Mouse (Mus musculus): Measurements from ENCODE around the gene Gpr183. TPM values are rescaled to one million over a fixed set of nuclear protein-coding genes. Genes with fewer than 3 reads are reported as not detected.

The Gpr183 gene
- polyA plus RNA-seq, 1 experiment from 2014 or later: 3.0 TPM

DNA sequence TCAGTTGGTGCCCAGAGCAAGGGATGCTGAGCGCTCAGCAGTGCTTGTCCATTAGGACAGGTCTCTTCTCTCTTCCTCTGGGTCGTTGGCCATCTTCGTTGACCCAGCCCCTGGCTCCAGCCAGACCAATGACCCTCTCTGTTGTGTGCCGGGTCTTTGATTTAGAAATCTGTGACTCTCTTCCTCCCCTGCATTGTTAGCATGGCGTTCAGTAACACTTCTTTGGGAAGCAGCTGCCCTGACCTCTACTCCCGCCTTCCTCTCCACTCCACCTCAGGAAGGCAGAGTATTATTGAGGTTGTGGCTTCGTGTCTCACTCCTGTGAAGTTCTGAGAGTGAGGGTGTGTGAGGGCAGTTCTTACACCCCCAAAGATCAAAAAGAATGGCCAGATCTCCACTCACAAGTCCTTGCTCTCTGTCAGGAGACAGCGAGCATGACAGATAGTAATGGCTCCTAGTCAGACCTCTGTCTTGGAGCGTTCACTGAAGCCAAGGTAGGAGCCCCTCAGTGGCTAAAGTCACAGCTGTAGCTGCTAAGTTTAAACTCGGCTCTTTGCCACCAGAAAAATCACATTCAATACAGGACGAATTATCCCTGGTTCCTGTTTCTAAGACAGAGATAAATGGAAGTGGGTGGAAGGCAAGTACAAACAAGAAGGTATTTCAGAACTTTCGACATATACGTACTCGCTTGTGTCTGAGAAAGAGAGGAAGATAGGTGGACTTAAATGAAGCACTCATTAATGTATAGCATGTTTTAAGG is 2.7 kb downstream of the Gpr183 start:
- ATAC-seq (ENCODE audit: insufficient number of reproducible peaks, insufficient read depth, low FRiP score, low TSS enrichment, low read depth): no peak
- no peaks in the 10 kb centered on the region for H3K9me3 ChIP-seq
- H3K4me2 ChIP-seq: no peak overlapping the region
- peak overlapping the region; percentile 35; the same call in 1 of the 2 replicates for H3K27ac ChIP-seq
- H3K4me1 ChIP-seq (replicated peaks): 0 out of 2 replicates have a peak, but pooled peaks cover 9% of the 10 kb centered on the region
- peaks cover 3% of the 10 kb centered on the region; the same call in 1 of the 2 replicates for H3K36me3 ChIP-seq
- 64% methylated on average over 14 of the region's 14 CpGs for WGBS
- no peak overlapping the region for H3K9ac ChIP-seq (replicated peaks)
- H3K27me3 ChIP-seq: no peaks in the 10 kb centered on the region; the same call in 1 of the 2 replicates
- no peak overlapping the region for H3K4me3 ChIP-seq (replicated peaks)

DNA sequence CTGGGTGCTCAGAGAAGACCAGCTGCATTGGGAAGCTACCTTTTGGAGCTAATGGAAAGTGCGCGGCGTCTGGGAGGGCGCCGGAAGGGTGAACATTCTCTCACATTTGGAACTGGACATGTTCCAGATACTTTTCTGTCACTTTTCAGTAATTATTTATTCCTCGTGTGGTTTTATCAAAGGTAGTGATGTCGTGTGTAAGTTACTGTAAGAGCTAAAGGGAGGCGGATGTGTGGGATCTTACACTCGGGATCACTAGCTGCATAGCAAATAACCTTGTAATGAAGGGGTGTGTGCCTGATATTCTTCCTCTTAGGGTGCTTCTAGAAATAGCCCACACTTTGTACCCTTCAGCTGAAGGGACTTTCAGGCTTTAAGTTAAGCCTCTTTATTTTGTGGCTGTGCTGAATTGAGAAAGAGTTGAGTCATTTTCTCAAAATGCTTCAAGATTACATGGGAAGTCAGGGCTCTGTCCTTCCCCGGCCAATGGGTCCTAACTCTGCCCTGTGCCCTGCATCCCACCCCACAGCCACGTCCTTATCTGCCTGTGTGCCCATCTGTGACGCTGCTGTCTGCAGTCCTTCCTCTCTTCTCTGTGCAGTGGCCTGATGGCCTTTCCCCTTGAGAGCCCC is 3.4 kb downstream of the Gpr183 start:
- no peak for ATAC-seq (ENCODE audit: insufficient number of reproducible peaks, insufficient read depth, low FRiP score, low TSS enrichment, low read depth)
- WGBS: 81% methylated on average over 12 of the region's 12 CpGs

DNA sequence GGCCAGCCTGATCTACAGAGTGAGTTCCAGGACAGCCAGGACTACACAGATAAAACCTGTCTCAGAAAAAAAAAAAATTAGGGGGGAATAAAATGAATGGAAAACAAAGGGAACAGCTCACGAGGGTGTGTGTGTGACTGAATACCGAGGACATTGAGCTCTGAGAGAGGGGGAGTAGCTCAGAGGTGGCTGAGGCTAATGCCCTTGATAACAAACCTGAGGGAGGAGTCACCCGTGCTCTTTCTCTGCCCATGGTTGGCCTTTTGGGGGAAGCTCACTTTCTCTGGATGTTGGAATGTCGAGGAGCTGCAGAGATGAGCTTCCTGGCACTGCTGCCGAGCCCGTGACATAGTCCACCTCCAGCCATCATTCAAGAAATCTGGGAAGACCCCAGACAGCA is 4.0 kb downstream of the Gpr183 start:
- Histone ChIP-seq H3K4me2 (no peak overlapping the region), H3K27me3 (no peaks in the 10 kb centered on the region; the same call in 1 of the 2 replicates), H3K4me3 (replicated peaks) (no peak overlapping the region), H3K27ac (no peak overlapping the region), H3K36me3 (peaks cover 3% of the 10 kb centered on the region; the same call in 1 of the 2 replicates), H3K9ac (replicated peaks) (no peak overlapping the region), H3K9me3 (no peaks in the 10 kb centered on the region), H3K4me1 (replicated peaks) (0 out of 2 replicates have a peak, but pooled peaks cover 9% of the 10 kb centered on the region)
- no peak for ATAC-seq (ENCODE audit: insufficient number of reproducible peaks, insufficient read depth, low FRiP score, low TSS enrichment, low read depth)
- WGBS: 67% methylated on average over 6 of the region's 6 CpGs

More for the DNA sequence above, 3.4 kb downstream of the Gpr183 start:
- Histone ChIP-seq H3K27me3 (no peaks in the 10 kb centered on the region; the same call in 1 of the 2 replicates), H3K36me3 (peaks cover 3% of the 10 kb centered on the region; the same call in 1 of the 2 replicates), H3K9me3 (no peaks in the 10 kb centered on the region), H3K27ac (peak overlapping the region; percentile 35; the same call in 1 of the 2 replicates), H3K4me3 (replicated peaks) (no peak overlapping the region), H3K4me1 (replicated peaks) (0 out of 2 replicates have a peak, but pooled peaks cover 9% of the 10 kb centered on the region), H3K9ac (replicated peaks) (no peak overlapping the region), H3K4me2 (no peak overlapping the region)

DNA sequence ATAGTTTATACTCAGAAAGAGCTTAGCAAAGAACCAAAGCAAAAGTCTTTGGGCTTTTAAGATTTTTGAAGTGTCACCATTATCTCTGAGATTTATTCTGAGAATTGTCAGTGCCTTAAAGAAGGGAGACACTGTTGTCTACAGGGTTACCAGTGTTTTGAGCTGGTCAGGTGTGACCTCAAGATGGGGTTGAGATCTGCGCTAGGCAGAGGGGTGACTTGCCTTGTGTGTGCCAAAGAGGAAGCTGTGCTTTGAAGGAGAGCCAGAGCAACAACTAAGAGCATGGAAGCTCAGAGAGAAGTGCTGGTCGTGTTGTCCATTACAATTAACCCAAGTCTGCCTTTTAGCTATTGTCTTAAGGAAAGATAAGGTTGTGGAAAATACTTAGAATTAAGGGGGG is 4.5 kb downstream of the Gpr183 start:
- no peaks in the 10 kb centered on the region for H3K9me3 ChIP-seq

DNA sequence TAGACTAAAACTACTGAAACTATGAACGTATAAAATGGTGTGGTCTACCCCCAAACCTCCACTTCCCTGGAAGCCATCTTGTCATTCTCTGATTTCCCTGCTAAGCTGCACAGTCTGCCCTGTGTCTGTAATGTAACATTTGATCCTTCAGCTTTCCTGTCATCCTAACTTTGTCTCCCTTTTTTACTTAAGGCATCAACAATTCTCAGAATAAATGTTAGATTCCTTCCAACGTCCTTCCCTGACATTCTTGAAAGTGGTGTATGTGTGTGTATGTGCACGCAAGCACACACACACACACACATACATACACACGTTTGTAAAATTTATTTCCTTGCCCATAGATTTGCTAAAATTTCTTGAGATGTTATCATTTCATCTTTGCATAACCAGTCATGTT is 5.0 kb downstream of the Gpr183 start:
- H3K36me3 ChIP-seq: peaks cover 3% of the 10 kb centered on the region; the same call in 1 of the 2 replicates
- no peak for ATAC-seq (ENCODE audit: insufficient number of reproducible peaks, insufficient read depth, low FRiP score, low TSS enrichment, low read depth)
- H3K9ac ChIP-seq (replicated peaks): no peak overlapping the region

More for the DNA sequence above, 4.5 kb downstream of the Gpr183 start:
- 0 out of 2 replicates have a peak, but pooled peaks cover 9% of the 10 kb centered on the region for H3K4me1 ChIP-seq (replicated peaks)
- no peak overlapping the region for H3K4me3 ChIP-seq (replicated peaks)
- no peak overlapping the region for H3K9ac ChIP-seq (replicated peaks)
- peaks cover 3% of the 10 kb centered on the region; the same call in 1 of the 2 replicates for H3K36me3 ChIP-seq
- H3K27ac ChIP-seq: no peak overlapping the region
- no peaks in the 10 kb centered on the region; the same call in 1 of the 2 replicates for H3K27me3 ChIP-seq
- 91% methylated on average over 2 of the region's 2 CpGs for WGBS
- H3K4me2 ChIP-seq: no peak overlapping the region
- ATAC-seq (ENCODE audit: insufficient number of reproducible peaks, insufficient read depth, low FRiP score, low TSS enrichment, low read depth): no peak

DNA sequence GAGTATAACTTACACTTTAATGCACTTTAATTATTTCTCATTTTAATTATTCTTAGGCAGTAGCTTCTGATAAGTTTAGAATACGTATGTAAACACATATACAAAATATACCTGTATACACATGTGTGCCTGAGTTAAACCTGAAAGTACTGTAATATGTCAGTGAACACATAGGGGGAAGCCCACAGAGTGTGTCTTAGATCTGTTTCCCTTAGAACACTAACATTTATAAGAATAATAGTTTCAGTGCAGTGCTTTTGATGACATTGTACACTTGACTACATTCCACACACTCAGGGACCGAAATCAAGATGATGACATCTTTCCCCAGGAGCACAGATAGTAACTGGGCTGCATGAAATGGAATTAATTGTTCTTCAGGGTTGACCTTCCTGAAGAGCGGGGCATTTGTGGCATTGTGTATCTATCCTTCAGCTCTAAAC is 5.4 kb downstream of the Gpr183 start:
- no peak for ATAC-seq (ENCODE audit: insufficient number of reproducible peaks, insufficient read depth, low FRiP score, low TSS enrichment, low read depth)

More for the DNA sequence above, 5.0 kb downstream of the Gpr183 start:
- Histone ChIP-seq H3K27ac (no peak overlapping the region), H3K4me2 (no peak overlapping the region), H3K4me1 (replicated peaks) (0 out of 2 replicates have a peak, but pooled peaks cover 9% of the 10 kb centered on the region), H3K27me3 (no peaks in the 10 kb centered on the region; the same call in 1 of the 2 replicates), H3K4me3 (replicated peaks) (no peak overlapping the region), H3K9me3 (no peaks in the 10 kb centered on the region)
- WGBS: 86% methylated on average over 4 of the region's 4 CpGs

DNA sequence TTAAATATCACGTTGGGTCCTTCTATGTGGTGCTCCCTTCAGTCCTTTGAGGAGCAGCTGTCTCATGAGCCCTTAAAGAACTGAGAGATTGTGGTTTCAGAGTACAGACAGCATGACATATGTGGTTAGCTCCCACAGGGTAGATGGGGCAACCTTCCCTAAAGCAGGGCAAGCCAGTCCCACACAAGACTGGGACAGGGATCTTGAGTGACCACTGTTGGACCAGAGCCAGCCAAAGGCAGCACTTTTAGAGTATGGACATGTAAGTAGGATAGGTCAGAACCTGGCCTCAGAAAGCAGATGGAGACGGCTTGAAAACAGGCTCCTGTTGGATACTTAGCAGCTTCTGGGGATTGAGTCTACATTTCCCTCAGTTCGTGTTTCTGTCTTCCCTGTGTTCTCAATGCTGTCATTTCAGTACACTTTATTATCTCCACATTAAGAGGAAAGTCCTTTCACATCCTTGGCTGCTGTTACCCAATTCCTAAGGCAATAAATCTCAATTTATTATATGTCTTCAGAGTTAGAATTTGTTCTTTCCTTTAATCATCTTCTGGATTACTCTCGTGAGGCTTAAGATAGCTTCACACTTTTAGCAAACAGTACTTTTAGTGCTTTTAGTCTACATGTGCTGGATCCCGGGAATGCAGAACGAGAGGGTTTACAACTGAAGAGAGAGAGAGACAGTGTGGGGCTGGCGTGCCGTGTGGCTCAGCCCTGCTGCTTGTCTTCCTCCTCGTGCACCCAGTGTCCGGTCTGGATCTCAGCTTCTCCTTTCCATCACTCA is 6.1 kb downstream of the Gpr183 start:
- no peak overlapping the region for H3K27ac ChIP-seq
- H3K4me3 ChIP-seq (replicated peaks): no peak overlapping the region
- 57% methylated on average over 10 of the region's 10 CpGs for WGBS
- no peaks in the 10 kb centered on the region for H3K9me3 ChIP-seq
- no peak for ATAC-seq (ENCODE audit: insufficient number of reproducible peaks, insufficient read depth, low FRiP score, low TSS enrichment, low read depth)
- 0 out of 2 replicates have a peak, but pooled peaks cover 7% of the 10 kb centered on the region for H3K4me1 ChIP-seq (replicated peaks)
- no peak overlapping the region for H3K9ac ChIP-seq (replicated peaks)
- no peaks in the 10 kb centered on the region; the same call in 1 of the 2 replicates for H3K27me3 ChIP-seq
- no peak overlapping the region for H3K4me2 ChIP-seq
- H3K36me3 ChIP-seq: peaks cover 8% of the 10 kb centered on the region; the same call in 1 of the 2 replicates

More for the DNA sequence above, 5.4 kb downstream of the Gpr183 start:
- Histone ChIP-seq H3K27me3 (no peaks in the 10 kb centered on the region; the same call in 1 of the 2 replicates), H3K36me3 (peaks cover 3% of the 10 kb centered on the region; the same call in 1 of the 2 replicates), H3K9me3 (no peaks in the 10 kb centered on the region), H3K27ac (no peak overlapping the region), H3K4me1 (replicated peaks) (0 out of 2 replicates have a peak, but pooled peaks cover 9% of the 10 kb centered on the region), H3K4me3 (replicated peaks) (no peak overlapping the region), H3K4me2 (no peak overlapping the region), H3K9ac (replicated peaks) (no peak overlapping the region)
- 87% methylated on average over 3 of the region's 3 CpGs for WGBS

DNA sequence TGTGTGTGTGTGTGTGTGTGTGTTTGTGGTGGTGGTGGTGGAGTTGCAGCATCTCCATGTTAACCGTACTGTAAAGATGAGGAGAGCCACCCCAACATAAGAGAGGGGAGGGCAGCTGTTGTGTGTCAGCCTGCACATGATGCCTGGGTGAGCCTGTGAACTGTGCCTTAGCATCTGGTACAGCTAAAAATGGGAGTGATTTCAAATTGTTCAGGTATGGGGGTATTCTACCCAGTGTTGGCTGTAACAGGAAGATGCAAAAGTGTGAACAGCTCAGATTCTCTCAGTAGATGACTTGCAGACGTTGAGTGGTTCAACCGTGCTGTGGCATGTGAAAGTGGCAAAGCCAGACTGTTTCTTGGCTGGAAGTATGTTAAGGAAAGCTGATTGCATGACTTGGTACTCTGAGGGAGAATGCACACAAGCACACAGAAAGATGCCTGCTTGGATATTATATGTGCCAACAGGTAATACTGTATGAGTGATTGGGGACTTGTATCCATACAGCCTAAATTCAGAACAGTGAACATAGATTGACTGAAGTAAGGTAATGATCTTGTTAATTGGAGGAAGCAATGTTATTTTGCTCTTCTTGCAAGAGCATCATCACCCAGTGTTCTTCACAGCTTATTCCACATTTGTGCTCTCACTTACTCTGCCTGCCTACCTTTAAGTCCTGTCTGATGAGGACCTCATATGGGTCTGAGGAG is 6.8 kb downstream of the Gpr183 start:
- no peaks in the 10 kb centered on the region for H3K27me3 ChIP-seq
- H3K27ac ChIP-seq: no peak overlapping the region
- no peak for ATAC-seq (ENCODE audit: insufficient number of reproducible peaks, insufficient read depth, low FRiP score, low TSS enrichment, low read depth)
- no peak overlapping the region for H3K4me3 ChIP-seq (replicated peaks)
- H3K4me2 ChIP-seq: no peak overlapping the region
- no peaks in the 10 kb centered on the region for H3K4me1 ChIP-seq (replicated peaks)
- 70% methylated on average over 3 of the region's 3 CpGs for WGBS
- no peaks in the 10 kb centered on the region for H3K9me3 ChIP-seq
- H3K9ac ChIP-seq (replicated peaks): no peak overlapping the region
- H3K36me3 ChIP-seq: peaks cover 8% of the 10 kb centered on the region; the same call in 1 of the 2 replicates

DNA sequence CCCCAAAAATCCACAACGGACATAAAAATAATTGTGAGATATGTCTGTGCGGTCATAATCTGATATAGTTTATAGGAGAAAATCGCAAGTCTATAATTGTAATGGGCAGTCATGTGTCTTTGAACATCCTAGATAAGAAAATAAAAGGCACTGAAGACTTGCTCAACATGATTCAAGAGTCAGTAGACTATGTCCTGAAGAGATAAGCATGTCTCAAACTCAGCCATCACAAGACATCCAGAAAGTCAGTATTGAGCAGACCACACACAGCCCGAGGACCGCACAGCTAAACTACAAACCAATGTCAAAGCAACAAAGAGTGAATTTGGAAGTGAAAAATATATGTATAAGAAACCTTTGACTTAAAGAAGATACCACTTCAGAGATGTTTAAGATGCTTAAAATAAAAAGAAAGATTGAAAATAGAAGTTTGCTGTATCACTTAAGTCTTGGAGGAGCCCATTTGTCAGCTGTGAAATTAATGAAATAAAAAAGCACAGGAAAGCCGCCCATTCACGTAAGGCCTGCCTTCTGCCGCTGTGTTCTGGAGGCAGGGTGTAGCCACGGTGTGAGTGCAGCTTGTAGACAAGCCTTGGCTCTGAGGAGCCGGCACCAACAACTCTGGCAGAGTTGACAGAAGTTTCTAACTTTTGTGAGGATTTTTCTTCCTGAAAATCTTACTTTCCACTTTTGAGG is 7.7 kb downstream of the Gpr183 start:
- no peak for ATAC-seq (ENCODE audit: insufficient number of reproducible peaks, insufficient read depth, low FRiP score, low TSS enrichment, low read depth)
- H3K4me2 ChIP-seq: no peak overlapping the region

DNA sequence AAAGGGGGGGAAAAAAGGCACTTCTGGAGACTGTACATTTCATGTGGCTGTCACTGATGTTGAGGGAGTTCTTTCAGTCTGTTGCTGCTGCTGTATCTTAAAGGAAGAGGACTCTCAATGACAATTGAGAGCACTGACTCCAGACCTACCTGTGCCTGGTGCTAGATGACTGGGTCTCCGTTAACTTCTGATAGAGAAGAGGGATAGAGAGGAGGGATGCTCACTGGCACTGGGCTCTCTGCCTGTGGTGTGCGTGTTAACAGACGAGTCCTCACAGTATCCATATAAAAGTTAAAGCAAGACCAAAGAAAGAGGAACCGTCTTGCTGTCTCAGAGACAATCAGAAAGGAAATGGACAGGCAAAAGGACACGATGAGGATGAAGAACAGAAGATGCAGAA is 8.7 kb downstream of the Gpr183 start:
- no peak overlapping the region for H3K4me3 ChIP-seq (replicated peaks)
- H3K9me3 ChIP-seq: no peaks in the 10 kb centered on the region
- H3K36me3 ChIP-seq: peaks cover 7% of the 10 kb centered on the region; the same call in 1 of the 2 replicates
- no peaks in the 10 kb centered on the region for H3K4me1 ChIP-seq (replicated peaks)
- no peak overlapping the region for H3K27ac ChIP-seq
- no peaks in the 10 kb centered on the region for H3K27me3 ChIP-seq
- ATAC-seq (ENCODE audit: insufficient number of reproducible peaks, insufficient read depth, low FRiP score, low TSS enrichment, low read depth): no peak
- no peak overlapping the region for H3K9ac ChIP-seq (replicated peaks)
- 93% methylated on average over 5 of the region's 5 CpGs for WGBS
- H3K4me2 ChIP-seq: no peak overlapping the region

More for the DNA sequence above, 7.7 kb downstream of the Gpr183 start:
- H3K27ac ChIP-seq: no peak overlapping the region
- WGBS: 89% methylated on average over 10 of the region's 10 CpGs
- no peak overlapping the region for H3K4me3 ChIP-seq (replicated peaks)
- H3K36me3 ChIP-seq: peaks cover 8% of the 10 kb centered on the region; the same call in 1 of the 2 replicates
- no peaks in the 10 kb centered on the region for H3K4me1 ChIP-seq (replicated peaks)
- no peaks in the 10 kb centered on the region for H3K27me3 ChIP-seq
- no peaks in the 10 kb centered on the region for H3K9me3 ChIP-seq
- H3K9ac ChIP-seq (replicated peaks): no peak overlapping the region

Data from limb, embryonic 12.5 days (tissue).